Mouse (Mus musculus): ENCODE results near the gene Cnst.

The Cnst gene

DNA sequence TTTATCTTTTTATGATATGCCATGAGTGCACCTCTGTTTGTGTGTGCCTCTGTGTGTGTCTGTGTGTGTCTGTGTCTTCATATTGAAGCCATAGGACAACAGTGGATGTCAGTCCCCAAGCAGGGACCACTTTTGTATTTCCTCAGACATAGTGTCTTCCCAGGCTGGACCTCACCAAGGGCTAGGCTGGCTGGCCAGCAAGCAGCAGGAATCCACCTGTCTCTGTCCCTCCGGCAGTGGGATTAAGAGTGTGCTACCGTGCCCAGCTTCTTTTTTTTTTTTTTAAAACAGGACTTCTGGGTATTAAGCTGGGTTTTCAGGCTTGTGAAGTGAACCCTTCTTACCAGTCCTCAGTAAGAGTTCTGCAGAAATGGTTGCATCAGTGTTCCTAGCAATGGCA lies 46.0 kb downstream of the Cnst start:
- no peak for DNase-seq (ENCODE audit: low spot score)

DNA sequence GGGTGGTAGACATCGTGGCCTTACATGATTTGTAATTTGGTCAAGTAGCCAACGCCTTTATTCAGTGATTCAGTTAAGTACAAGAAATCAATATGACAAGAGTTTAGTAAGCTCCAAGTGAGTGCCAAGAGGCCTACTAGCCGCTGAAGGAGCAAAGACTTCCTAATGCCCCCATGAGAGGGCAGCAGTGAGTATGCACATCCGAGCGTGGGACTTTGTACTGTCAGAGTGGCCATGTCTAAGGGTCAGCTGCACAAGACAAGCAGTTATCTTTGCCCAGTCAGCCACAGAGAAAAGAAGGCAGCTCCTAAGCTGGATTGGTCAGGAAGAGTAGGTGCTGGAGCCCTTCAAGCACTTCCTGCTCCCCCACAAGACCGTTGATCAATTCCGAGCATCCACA lies 46.8 kb downstream of the Cnst start:
- no peak for DNase-seq (ENCODE audit: low spot score)

DNA sequence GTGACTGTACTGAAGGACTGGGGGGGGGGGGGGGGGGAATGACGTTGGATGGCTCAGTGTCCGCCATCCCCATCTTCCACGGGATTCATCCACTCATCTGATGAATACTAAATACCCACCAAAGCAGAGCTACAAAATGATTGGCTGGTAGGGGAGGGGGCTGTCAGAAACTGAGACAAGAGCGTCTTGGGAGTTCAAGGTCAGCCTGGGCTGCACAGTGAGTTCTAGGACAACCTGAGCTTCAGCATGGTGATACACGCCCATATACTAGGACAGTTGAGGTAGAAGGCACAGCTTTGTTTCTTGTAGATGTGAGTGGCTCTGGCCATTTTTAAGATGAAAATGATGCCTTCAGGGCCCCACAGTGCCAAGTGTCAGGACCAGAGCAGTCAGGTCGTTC lies 52.2 kb downstream of the Cnst start:
- no peak for DNase-seq (ENCODE audit: low spot score)

DNA sequence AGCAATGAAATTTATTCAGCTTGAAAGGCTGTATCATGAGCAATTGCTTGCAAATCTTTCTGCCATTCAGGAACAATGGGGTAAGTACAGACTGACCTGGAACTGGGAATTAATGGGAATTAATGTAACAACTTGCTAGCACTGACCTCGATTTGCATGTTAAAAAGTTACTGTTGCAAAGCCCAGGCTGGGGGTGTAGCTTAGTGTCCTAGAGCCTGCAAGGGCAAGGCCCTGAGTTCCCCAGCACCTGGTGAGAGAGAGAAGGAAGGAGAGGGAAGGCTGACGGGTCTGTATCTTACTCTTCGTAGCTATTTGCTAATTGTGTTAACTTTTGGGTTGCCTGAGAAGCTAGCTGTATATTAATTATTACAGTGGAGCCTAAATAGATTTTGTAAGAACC lies 58.4 kb downstream of the Cnst start:
- DNase-seq (ENCODE audit: low spot score): no peak

DNA sequence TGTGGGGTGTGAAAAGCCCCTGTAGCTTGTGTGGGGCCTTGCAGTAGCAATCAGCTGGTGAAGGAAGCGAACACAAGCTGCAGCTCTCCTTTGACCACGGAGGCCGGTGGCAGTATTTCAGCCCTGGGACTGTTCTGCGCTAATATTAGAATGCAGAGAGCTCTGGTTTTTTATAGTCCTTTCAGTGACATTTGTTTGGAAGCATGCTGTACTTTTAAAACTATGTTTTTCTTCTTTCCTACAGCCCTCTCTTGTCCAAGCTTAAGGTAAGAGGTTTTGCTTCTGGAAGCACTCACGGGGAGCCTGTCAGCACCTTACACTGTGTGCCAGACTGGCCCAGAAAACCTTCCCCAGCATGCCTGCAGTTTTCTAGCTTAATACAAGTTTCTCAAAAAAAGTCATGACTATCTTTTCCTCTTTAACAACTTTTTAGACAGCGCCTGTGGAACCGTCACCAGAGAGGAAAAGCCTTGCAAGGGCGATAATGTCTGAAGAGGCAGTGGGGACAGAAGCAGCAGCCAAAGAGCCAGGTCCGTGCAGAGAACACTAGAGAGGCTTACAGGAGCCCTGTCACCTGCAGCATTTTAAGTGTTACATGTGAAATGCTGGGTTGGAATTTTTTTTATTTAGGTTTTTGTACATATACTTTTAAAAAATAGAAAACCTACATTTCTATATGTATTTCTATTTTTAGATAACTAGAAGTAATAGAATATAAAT lies 60.0 kb downstream of the Cnst start:
- no peak for DNase-seq (ENCODE audit: low spot score)

DNA sequence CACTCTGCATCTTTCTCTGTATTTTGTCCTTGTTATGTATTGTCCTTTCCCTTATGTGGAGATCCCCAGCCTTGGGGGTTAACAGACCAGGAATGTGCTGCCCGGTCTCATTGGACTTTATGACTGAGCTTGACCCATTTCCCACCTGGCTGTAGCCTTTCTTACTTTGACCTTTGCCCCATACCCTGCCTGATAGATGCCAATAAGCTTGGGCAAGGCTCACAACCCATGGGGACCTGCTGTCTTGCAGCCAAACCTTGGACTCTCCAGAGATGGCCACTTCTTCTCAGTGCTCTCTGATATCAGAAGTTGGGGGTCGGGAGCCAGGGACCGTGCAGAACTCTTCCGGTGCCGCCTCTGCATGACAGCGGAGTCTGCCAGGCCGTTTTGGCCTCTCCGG lies 62.4 kb downstream of the Cnst start:
- DNase-seq (ENCODE audit: low spot score): no peak

DNA sequence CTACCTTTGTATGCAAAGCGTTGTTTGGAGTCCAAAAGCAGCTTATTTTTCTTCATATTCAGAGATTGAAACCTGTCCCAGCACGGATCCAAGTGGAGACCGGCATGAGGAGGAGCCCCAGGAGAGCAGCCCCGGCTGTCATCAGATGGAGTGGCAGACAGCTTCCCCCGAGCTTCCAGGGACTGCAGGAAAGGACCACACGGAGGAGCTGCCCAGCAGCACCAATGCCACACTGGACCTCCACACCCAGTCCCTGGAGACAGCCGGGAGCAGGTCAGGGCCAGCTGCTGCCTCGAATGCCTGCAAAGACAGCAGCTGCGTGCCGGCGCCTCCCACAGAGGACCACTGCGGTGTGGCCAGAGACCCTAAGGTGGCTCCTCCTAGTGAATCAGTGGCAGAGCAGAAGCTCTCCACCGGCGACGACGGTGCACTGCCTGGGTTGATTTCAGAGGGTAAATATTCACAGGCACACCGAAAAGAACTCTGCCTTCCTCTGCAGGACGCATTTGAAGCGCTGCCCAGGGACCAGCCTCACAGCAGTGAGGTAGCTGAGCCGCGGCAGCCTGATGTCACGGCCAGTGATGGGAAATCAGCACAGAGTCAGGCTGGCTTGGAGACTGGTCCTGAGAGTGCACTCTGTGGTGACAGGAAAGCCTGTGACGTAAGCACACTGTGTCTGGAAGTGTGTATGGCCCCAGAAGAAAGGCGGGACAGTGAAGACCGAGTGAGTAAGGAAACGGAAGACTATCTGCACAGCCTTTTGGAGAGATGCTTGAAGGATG lies 63.7 kb downstream of the Cnst start:
- DNase-seq (ENCODE audit: low spot score): no peak

DNA sequence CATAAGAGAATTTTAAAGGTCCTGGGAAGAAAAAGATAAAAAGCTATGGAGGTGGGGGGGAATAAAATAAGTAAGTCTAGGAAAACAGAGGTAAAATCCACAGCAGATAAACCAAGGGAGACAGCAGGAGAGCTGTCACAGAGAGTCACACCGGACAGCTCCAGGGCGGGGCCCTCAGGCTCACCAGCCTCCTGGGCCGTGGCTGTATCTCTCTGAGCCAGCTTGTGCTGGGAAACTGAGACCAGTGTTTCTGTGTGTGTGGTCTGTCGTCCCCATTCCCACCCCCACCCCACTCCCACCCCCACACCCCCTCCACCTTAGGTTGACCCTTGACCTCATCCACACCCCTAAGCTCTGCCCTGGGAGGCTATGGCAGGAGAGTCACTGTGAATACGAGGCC lies 65.0 kb downstream of the Cnst start:
- DNase-seq (ENCODE audit: low spot score): no peak

DNA sequence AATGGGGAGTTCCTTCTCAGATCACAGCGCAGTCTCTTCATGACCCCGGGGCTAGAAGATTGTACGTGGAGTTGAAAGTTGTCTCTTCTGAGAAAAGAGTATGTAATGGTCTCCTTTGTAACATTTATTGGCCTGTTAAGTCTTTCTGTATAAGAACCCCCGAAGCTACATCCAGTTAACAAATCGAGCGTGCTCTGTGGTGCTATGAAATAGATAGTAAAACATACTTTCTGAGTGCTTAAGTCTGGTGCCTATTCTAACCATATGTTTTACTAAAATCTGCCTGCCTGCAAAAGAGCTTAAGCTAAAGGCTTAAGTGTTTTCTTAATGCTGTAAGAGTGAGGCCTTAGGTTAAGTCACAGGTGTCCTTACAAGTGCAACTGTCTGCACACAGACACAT lies 66.2 kb downstream of the Cnst start:
- no peak for DNase-seq (ENCODE audit: low spot score)

DNA sequence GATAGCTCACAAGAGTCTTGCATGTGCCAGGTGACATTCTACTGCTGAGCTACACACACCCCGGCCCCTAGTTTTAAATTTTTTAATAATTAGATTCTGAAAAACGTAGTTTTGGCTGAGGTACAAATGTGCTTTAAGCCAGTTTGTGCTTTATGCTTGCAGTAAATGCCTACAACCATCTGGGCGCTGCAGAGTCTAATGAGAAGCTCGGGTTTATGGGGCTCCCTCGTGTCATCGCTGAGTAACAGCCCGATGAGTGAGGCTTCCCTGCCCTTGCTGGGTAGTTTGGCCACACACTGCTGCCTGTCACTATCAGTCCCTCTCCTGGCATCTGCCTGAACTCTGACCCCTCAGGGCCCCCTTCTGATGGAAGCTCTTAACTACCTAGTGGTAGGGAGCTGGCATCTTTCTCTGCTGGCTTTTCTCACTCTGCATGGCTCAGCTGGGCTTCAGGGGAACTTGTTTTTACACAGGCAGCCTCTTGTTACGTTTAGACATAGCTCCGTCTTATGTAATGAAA lies 66.9 kb downstream of the Cnst start:
- no peak for DNase-seq (ENCODE audit: low spot score)

DNA sequence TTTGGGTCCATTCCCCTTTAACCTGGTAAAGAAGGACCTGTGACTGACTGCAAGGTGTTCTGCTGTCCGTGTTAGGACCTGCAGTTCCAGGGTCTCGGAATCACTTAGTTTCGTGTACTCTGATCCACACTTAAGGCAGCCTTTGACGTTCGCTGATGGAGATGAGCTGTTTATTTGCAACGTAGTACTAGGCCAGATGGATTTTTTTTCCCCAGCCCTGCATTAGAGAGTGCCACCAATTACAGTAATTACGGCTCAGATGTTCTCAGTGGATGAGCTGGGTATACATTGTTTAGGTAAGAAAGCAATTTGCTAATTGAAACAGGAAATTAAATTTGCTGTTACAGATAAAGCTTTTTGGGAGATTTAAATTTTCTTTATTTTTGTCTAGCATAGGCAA lies 71.3 kb downstream of the Cnst start:
- no peak for DNase-seq (ENCODE audit: low spot score)

DNA sequence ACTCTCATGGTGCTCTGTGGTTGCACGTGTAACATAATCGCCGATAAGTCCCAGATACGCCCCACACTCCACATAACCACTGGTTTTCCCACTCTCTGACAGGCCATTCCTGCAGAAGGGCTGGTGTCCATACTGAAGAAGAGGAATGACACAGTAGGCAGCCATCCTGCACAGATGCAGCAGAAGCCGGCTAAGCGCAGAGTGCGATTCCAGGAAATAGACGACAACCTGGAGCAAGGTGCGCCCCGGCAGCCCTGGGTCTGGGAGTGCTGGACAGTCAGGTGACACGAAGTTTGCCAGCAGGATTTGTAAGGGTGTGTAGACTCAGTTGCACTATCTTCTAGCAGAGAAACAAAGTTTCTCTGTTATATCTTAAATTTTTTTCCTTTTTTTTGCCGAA lies 76.5 kb downstream of the Cnst start:
- DNase-seq (ENCODE audit: low spot score): no peak

DNA sequence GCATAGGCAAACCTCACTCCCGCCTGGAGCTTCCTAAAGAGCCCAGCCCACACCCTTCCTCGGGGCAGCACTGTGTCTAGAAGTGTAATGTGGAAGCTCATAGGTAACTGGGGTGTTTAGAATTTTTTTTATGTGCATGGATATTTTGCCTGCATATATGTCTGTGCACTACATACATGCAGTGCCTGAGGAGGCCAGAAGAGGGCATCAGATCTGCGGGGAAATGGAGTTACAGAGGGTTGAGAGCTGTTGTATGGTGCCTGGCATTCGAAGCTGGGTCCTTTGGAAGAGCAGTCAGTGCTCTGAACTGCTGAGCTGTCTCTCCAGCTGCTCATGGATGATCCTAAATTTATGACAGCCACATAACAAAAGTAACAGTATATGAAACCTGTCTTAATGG lies 77.5 kb downstream of the Cnst start:
- peak; percentile 37 for DNase-seq (ENCODE audit: low spot score)

DNA sequence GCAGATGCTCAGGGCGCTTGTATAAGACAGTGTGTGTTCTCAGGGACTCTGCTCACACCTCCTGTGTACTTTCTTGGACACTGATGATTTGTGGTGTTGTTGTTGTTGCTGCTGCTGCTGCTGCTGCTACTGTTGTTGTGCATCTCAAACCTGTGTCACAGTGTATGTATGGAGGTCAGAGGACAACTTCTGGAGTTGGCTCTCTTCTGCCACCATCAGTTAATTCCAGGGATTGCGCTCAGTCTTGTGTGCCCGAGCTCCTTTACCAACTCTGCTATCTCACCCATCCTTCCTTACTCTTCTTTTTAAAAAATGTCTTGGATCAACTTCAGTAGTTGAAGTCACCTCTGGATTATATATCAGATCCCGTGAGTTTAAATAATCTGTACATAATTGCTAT lies 78.2 kb downstream of the Cnst start:
- DNase-seq (ENCODE audit: low spot score): peak; percentile 76

DNA sequence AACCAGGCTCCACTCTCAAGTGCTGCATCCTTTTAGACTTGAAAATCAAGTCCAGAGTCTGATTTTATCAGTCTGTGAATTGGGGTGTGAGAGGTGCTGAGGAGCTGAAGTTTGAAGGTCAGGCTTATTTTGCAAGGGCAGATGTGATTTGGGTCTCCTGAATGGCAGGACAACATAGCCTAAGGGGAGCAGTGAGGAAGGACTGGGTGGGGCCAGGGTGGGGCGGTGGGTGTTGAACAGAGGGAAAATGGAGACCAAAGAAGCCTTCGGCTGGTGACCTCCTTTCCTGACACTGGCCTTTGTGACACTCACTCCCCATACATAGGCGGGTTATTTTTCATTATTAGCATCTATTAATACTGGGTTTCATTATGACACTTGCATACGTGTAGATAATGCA lies 81.7 kb downstream of the Cnst start:
- no peak for DNase-seq (ENCODE audit: low spot score)

DNA sequence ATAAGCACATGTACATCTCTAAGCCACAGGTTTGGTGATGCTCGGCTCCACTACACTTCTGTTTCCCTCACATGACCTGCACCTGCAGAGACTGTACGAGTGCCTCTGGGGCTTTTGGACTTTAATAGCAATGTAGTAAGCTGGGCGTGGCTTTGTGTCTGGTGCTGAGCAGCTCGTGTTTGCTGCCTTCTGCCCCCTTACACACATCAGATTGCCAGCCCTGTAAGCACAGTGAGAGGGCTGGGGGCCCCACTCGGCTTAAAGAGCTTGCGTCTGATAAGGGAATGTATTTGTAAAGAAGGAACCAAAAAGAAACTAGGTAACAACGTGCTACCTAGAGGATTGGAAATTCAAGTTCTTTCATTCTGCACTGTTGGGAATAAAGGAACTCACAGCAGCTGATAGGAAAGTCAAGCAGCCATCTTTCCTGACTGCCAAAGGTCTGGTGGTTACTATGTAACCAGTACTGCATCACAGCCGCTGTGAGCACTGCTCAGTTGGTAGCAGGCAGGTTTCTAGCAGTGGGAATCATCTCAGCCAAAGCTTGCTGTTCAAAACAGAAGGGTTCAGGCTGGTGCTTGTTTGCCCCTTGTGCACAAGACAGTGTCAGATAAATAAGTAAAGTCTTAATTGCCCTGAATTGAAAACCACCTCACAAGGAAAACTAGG lies 82.4 kb downstream of the Cnst start:
- no peak for DNase-seq (ENCODE audit: low spot score)

DNA sequence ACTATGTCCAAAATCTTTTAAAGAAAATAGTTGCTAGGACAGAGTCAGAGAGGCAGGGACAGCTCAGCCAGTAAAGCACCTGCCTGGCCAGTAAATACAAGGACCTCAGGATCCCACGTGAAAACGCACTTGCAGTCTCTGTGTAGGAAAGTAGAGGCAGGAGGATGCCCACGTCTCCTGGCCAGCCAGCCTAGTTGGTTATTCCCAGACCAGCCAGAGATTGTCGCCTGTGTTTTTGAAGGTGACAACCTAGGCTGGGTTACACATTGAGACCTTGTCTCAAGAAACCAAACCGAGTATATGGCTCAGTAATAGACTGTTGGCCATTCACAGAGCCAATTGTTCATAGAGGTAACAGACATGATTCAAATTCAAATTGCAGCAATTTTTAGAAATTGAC lies 83.1 kb downstream of the Cnst start:
- DNase-seq (ENCODE audit: low spot score): no peak

DNA sequence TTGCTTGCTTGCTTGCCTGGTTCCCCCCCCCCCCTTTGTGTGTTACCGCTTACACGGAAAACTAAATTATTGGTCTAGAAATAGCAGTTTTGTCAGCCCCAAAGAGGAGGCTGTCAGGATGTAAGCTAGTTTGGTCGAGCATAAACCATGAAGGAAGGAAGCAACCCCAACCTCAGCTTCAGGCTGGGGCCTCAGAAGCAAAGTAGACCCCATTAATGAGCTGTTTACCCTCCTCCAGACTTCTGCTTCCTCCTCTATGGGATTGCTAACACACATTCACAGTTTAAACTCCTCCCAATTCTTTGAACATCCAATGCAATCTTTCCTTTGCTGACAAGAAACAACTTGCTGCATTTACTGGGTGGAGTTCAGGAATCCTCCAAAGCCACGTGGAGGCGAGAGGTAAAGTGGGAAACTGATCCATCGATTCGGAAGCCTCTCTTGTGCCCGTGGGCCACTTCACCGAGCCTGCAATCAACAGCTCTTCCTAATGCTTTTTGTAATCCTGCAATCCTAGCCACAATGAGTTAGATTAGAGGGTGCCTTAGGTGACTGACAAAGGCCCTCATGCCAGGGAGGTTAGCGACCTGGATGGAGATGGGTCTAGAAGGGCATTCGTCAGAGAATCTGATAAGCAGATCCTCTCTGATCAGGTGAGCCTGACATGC lies 86.7 kb downstream of the Cnst start:
- no peak for DNase-seq (ENCODE audit: low spot score)

DNA sequence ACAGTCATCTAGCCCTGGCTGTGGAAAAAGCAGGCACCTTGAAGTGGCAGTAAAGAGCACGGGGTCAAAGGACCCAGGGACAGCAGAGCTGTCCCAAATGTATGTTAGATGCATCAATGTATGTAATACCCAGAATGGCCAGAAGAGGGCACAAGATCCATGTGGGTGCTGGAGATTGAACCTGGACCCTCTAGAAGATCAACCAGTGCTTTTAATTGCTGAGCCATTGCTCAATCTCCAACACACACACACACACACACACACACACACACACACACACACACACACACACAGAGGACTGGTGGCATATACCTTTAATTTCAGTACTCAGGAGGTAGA lies 87.2 kb downstream of the Cnst start:
- peak; percentile 72 for DNase-seq (ENCODE audit: low spot score)

DNA sequence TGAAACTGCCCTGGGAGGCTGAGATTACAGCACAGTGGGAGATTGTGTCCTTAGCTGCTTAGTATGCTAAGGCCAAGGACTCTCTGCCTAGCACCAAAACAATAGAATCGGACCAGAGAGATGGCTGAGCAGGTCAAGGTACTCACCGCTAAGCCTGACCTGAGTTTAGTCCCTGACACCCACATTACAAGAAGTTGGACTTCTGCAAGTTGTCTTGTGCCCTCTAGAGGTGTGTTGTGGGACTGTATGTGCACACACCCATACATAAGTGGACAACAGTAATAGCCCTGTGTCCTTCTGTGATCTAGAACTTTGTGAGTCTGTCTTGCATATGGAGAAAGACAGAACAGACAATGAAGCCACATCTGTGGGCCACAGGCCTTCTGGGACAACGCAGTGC lies 88.0 kb downstream of the Cnst start:
- no peak for DNase-seq (ENCODE audit: low spot score)

DNA sequence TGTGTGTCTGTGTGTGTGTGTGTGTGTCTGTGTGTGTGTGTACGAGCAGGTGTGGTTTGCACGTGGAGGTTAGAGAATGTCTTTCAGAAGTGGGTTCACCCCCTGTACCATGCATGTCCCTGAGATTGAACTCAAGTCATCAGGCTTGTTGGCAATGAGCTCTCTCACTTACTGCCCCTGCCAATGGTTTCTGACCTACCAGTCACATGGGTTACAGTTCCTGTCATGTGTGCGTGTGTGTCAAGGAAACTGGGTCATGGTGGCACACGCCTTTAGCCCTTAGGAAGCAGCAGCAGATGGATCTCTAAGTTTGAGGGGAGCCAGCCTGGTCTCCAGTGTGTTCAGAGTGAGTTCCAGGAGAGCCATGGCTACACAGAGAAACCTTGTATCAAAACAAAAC lies 96.6 kb downstream of the Cnst start:
- DNase-seq (ENCODE audit: low spot score): no peak

DNA sequence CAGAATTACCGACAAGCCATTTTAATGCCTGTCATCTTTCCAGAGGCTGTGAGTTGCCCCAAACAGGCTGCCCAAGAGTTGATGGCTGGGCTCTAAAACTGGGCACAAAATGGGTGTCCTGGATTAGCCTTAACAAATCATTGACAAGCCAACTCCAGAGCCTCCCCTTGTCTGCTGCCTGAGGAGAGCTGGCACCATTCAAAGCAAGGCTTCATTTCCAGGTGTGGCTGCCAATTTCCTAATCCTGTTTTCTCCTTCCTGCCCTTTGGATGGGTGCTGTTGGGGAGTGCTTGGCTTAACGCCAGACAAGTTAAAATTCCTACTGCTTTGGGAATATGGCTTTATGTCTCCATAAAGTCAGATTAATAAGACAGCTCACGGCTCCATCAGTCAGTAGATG lies 98.0 kb downstream of the Cnst start:
- DNase-seq (ENCODE audit: low spot score): no peak
